Mouse (Mus musculus) cerebellum, adult 11 months (tissue): Measurements from ENCODE around the gene Cx3cr1.

ENCODE experiments used
- DNase-seq: peaks from one replicate; pipeline ENCODE4 v3.0.0; 2022

The Cx3cr1 gene

GRCm38 (mm10) chr9:119926497-119926896, 143.2 kb downstream of the Cx3cr1 start:
- no peak for DNase-seq

- DNase-seq = no peak
Observed at GRCm38 (mm10) chr9:119925729-119926128, 143.9 kb downstream of the Cx3cr1 start.

GRCm38 (mm10) chr9:119925120-119925657, 144.5 kb downstream of the Cx3cr1 start:
- no peak for DNase-seq

- no peak for DNase-seq
Observed at GRCm38 (mm10) chr9:119923462-119923861, 146.2 kb downstream of the Cx3cr1 start.

- no peak for DNase-seq
Observed at GRCm38 (mm10) chr9:119919858-119920257, 149.8 kb downstream of the Cx3cr1 start.

- DNase-seq = no peak
Observed at GRCm38 (mm10) chr9:119913087-119913838, 156.4 kb downstream of the Cx3cr1 start.

GRCm38 (mm10) chr9:119909931-119910330, 159.7 kb downstream of the Cx3cr1 start:
- DNase-seq = no peak

GRCm38 (mm10) chr9:119908708-119909107, 161.0 kb downstream of the Cx3cr1 start:
- no peak for DNase-seq

- DNase-seq = no peak
Observed at GRCm38 (mm10) chr9:119902410-119903151, 167.1 kb downstream of the Cx3cr1 start.

- no peak for DNase-seq
Observed at GRCm38 (mm10) chr9:119899446-119899845, 170.2 kb downstream of the Cx3cr1 start.

- DNase-seq = no peak
Observed at GRCm38 (mm10) chr9:119895040-119895721, 174.5 kb downstream of the Cx3cr1 start.

GRCm38 (mm10) chr9:119894339-119895009, 175.2 kb downstream of the Cx3cr1 start, which contains the start of gene Wdr48:
Gene Wdr48 (plus strand): TSS chr9:119894878.
- DNase-seq = peak; percentile 95

GRCm38 (mm10) chr9:119893881-119894280, 175.8 kb downstream of the Cx3cr1 start:
- no peak for DNase-seq

- no peak for DNase-seq
Observed at GRCm38 (mm10) chr9:119890692-119891091, 179.0 kb downstream of the Cx3cr1 start.

- DNase-seq = no peak
Observed at GRCm38 (mm10) chr9:119889446-119889845, 180.2 kb downstream of the Cx3cr1 start.

- DNase-seq = no peak
Observed at GRCm38 (mm10) chr9:119888843-119889246, 180.8 kb downstream of the Cx3cr1 start.

- DNase-seq = no peak
Observed at GRCm38 (mm10) chr9:119887144-119887901, 182.4 kb downstream of the Cx3cr1 start.

- no peak for DNase-seq
Observed at GRCm38 (mm10) chr9:119854170-119854569, 215.5 kb downstream of the Cx3cr1 start.

GRCm38 (mm10) chr9:119853071-119853846, 216.4 kb downstream of the Cx3cr1 start:
- DNase-seq = no peak

- no peak for DNase-seq
Observed at GRCm38 (mm10) chr9:119852347-119853030, 217.2 kb downstream of the Cx3cr1 start.
